Mouse (Mus musculus) small intestine, adult 2 months (tissue): Measurements from ENCODE around the gene Skap2. TPM values are rescaled to one million over a fixed set of nuclear protein-coding genes. Genes with fewer than 3 reads are reported as not detected.
A peak's percentile ranks its signal among the peaks of the same experiment; 100 is the strongest.

ENCODE experiments used
- H3K27ac ChIP-seq: fragments of 200-500 bp; 2 replicates; pipeline ENCODE4 v1.5.1; 2012; ENCODE audit warnings: low read depth, low read length, control low read depth, inconsistent platforms; ENCODE audit not compliant: insufficient read depth
- H3K27me3 ChIP-seq: fragments of 200-500 bp; 2 replicates; pipeline ENCODE4 v1.6.1; 2012; ENCODE audit warnings: mild to moderate bottlenecking, moderate library complexity, low read length, inconsistent platforms; ENCODE audit not compliant: control insufficient read depth, insufficient read depth
- H3K36me3 ChIP-seq: fragments of 200-500 bp; 2 replicates; pipeline ENCODE4 v1.6.1; 2012; ENCODE audit warnings: mild to moderate bottlenecking, low read length, control low read depth, inconsistent platforms; ENCODE audit not compliant: control insufficient read depth, insufficient read depth
- H3K4me1 ChIP-seq: fragments of 200-500 bp; 2 replicates; pipeline ENCODE4 v1.6.1; 2012; ENCODE audit warnings: low read length, inconsistent platforms, mixed read lengths; ENCODE audit not compliant: control insufficient read depth, insufficient read depth, insufficient read length
- H3K4me3 ChIP-seq: fragments of 200-500 bp; 2 replicates; pipeline ENCODE4 v1.5.1; 2012; ENCODE audit warnings: low read depth, mild to moderate bottlenecking, control low read depth, inconsistent platforms, low read length, moderate library complexity
- CTCF ChIP-seq: fragments of 200-500 bp; IDR thresholded peaks from 2 replicates; pipeline ENCODE4 v1.5.1; 2012; ENCODE audit warnings: low read depth, mild to moderate bottlenecking, control low read depth, inconsistent platforms, low read length, moderate library complexity, mixed read lengths; ENCODE audit not compliant: insufficient replicate concordance, insufficient read length; ENCODE audit errors: extremely low read depth
- POLR2A ChIP-seq: fragments of 200-500 bp; IDR thresholded peaks from 2 replicates; pipeline ENCODE4 v1.6.1; 2012; ENCODE audit warnings: low read depth, mild to moderate bottlenecking, control low read depth, inconsistent platforms, low read length, moderate library complexity
- WGBS: fragments of 180-500 bp; shearing (Covaris S2); methylation state at CpG from one replicate; pipeline ENCODE4 v1.1.7; 2018; 5-methylcytosine and 5-hydroxymethylcytosine counted together
- polyA plus RNA-seq: library from polyadenylated mRNA; depleted of rRNA; stranded (reverse); fragments of >200 nt; gene quantifications from 2 replicates; pipeline ENCODE4 v1.2.3, GENCODE M21; 2012

Gene Skap2
- polyA plus RNA-seq, 1 experiment: 6.5 TPM

DNA sequence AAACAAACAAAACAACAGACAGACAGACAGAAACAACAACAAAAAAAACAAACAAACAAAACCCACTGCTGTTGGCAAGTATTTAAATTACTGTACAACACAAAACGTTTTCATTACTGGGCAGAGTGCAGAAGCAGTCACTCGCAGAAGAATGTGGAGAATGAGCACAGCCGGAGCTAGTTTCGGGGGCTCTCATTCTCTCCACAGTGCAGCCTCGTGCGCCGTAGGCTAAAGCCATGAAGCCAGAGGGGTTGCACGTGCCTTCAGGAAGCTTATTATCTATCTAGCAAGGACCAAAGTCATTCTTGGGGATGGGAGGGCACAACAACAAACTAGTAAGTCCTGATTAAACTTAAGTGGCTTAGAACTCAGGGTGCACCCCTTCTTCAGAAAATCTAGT is 152.0 kb downstream of the Skap2 start:
- TF ChIP-seq CTCF: no peak
- TF ChIP-seq POLR2A: no peak
- 0 out of 2 replicates have a peak, but pooled peaks cover 2% of the 10 kb centered on the region for H3K4me1 ChIP-seq
- H3K27me3 ChIP-seq: no peaks in the 10 kb centered on the region
- WGBS: 60% methylated on average over 8 of the region's 8 CpGs
- H3K27ac ChIP-seq: no peak overlapping the region
- no peak overlapping the region for H3K4me3 ChIP-seq
- H3K36me3 ChIP-seq: no peaks in the 10 kb centered on the region

DNA sequence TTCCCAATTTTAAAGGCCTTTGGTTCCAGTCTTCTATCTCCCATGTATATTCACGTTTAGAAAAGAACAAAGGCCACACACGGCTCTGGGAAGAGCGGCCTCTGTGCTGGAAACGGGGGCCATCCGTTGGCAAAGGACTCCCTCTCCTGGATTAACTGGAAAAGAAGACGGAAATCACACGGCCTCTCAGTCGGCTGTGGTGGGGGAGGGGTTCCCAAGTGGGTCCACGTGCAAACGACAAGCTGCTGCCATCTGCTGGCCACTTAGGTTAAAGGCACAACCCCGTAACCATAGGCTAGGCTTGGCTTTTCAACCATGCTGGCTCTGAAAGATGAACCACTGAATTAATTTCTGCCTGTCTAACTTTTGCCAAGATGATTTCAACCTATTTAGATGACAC is 154.5 kb downstream of the Skap2 start:
- TF ChIP-seq CTCF: peak; percentile 98
- TF ChIP-seq POLR2A: no peak
- 2% methylated on average over 11 of the region's 11 CpGs for WGBS

DNA sequence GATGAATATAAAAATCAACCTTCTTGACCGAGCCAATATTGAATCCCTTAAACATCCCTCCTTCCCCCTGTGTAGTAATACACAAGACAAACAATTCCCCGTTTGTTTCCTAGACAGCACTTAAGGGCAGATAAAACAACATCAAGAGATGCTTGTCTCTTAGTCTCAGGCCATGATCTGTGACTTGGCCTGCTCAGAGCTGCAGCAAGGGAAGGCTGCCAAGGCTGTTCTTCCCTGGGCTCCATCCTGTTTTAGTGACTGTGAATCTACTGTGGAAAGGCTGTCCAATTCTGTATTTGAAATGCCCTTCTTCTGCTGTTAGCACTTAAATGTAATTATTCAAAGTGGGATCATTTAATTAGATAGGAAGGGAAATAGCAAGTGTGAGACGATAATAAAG is 159.1 kb downstream of the Skap2 start:
- WGBS: 60% methylated on average over 3 of the region's 3 CpGs
- no peak for TF ChIP-seq POLR2A
- TF ChIP-seq CTCF: no peak
- Histone ChIP-seq H3K4me1 (0 out of 2 replicates have a peak, but pooled peaks cover 2% of the 10 kb centered on the region), H3K27ac (no peak overlapping the region), H3K27me3 (no peaks in the 10 kb centered on the region), H3K36me3 (no peaks in the 10 kb centered on the region), H3K4me3 (no peak overlapping the region)

More for the DNA sequence above, 154.5 kb downstream of the Skap2 start:
- no peaks in the 10 kb centered on the region for H3K27me3 ChIP-seq
- H3K27ac ChIP-seq: no peak overlapping the region
- no peak overlapping the region for H3K4me3 ChIP-seq
- no peaks in the 10 kb centered on the region for H3K36me3 ChIP-seq
- 0 out of 2 replicates have a peak, but pooled peaks cover 2% of the 10 kb centered on the region for H3K4me1 ChIP-seq

DNA sequence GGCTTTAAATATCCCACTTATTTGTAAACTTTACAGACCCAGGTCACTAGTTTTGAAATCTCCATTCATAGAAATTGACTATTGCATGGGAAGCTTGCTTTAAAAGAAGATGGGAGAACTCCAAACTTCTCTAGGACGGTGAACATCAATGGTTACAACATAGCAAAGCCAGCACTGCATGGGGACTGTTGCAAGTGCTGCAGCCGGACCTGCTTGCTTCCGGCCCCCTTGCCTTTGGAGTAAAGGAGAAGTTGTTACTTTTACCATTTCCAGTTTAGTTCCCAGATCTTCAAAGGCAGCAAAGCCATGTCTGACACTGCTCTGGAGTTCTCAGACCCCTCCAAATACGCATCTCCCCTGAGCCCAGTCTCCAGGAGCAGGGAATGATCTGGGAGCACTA is 159.7 kb downstream of the Skap2 start:
- Histone ChIP-seq H3K4me3 (no peak overlapping the region), H3K27me3 (no peaks in the 10 kb centered on the region), H3K36me3 (no peaks in the 10 kb centered on the region), H3K4me1 (0 out of 2 replicates have a peak, but pooled peaks cover under 1% of the 10 kb centered on the region), H3K27ac (no peak overlapping the region)
- 77% methylated on average over 4 of the region's 4 CpGs for WGBS
- no peak for TF ChIP-seq POLR2A
- no peak for TF ChIP-seq CTCF

- no peaks in the 10 kb centered on the region for H3K36me3 ChIP-seq
- H3K27ac ChIP-seq: no peak overlapping the region
- no peaks in the 10 kb centered on the region for H3K27me3 ChIP-seq
- WGBS: 37% methylated on average over 7 of the region's 7 CpGs
- H3K4me3 ChIP-seq: no peak overlapping the region
- TF ChIP-seq CTCF: no peak
- TF ChIP-seq POLR2A: no peak
- no peaks in the 10 kb centered on the region for H3K4me1 ChIP-seq
Observed at GRCm38 (mm10) chr6:51851544-51851943, 160.8 kb downstream of the Skap2 start.

DNA sequence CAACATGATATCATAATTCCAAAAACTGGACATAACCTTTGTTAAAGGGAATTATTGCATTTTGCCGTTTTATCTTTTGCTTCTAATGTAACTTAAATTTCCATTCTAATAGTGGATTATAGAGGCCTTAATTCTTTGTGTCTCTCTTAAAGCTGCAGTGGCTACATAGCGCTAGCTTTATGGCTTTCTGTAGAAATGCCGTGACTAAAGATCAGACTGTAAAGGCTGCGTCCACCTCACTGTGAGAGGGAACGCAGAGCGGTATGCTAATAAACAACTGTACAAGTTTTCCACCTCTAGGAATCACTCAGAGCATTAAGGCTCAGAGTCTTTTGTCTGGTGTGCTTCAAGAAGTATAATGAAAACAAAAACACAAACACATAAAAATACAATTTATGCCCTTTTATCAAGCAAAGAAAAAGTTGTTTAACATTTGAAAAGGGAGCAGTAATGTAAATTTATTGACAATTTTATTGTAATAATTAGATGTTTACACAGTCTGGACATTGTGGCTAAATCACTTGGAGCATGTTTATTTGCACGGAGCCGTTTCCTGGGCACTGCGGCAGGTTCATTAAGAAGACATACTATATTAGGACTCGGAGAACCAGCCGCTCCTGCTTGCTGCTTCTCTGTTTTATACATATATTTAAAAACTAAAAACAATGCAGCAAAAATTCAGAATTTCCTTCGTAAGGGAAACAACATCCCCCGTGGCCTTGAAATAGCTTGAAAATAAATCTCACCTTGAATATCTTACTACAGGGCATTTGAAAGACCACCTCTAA is 162.1 kb downstream of the Skap2 start:
- H3K4me1 ChIP-seq: no peaks in the 10 kb centered on the region
- H3K27me3 ChIP-seq: no peaks in the 10 kb centered on the region
- H3K27ac ChIP-seq: no peak overlapping the region
- WGBS: 79% methylated on average over 13 of the region's 13 CpGs
- H3K36me3 ChIP-seq: no peaks in the 10 kb centered on the region
- no peak overlapping the region for H3K4me3 ChIP-seq
- TF ChIP-seq CTCF: no peak
- TF ChIP-seq POLR2A: no peak

DNA sequence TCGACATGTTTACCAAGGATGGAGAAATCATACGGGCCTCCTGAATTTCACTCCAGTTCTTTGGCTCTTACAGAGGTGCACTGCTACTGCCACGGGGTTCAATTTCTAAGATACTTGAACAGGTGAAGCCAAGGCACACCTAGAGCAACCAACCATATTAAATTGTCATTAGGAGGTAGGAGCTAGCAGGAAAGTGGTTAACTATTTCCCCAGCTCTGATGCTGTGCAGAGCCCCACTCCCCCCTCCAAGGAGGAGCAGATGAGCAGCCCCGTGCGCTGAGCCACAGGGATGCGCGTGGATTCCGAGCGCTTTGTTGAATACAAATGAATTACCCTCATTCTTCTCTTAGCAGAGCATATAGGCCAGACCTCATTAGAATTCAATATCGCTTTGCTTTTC is 162.8 kb downstream of the Skap2 start:
- TF ChIP-seq POLR2A (no peak), CTCF (no peak)
- WGBS: 71% methylated on average over 10 of the region's 10 CpGs
- Histone ChIP-seq H3K27ac (no peak overlapping the region), H3K4me3 (no peak overlapping the region), H3K4me1 (no peaks in the 10 kb centered on the region), H3K27me3 (no peaks in the 10 kb centered on the region), H3K36me3 (no peaks in the 10 kb centered on the region)
